Mouse (Mus musculus): ENCODE results near the gene C130073F10Rik. TPM values are rescaled to one million over a fixed set of nuclear protein-coding genes. Genes with fewer than 3 reads are reported as not detected.

Gene C130073F10Rik
- not detected for total RNA-seq (2023)

DNA sequence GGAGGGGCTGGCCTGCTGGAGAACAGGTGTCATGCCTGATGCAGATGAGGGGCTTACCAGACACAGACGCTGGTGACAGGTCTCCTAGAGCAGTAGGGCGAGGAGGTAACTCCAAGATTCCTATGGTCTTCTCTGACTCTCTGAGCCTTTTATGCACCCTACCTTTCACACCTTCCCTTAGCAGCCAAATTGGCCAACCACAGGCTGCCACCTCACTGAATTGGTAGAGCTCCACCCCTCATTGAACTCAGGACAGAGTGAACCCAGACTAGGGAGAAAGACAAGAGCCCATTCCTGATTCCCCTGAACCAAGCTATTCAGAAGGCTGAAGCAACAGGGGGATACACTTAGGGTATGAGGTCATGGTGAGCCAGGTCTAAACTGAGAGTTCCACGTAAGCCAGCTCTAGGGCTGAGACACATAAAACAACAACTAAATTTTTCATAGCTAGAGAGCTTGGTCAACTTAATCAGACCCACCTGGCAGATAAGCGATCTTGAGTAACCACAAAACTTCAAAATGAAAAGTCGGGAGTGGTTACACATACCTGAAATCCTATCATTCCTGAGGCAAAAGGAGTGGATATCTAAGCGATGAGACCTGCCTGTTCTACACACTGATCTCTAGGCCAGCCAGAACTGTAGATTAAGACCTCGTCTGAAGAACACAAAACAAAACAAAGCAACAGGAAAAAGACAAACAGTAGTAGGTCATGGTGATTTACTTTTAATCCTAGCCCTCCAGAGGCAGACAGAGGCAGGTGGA is at the start of gene C130073F10Rik:
C130073F10Rik (minus strand) TSS at position 134 of the 765 bp plus-strand sequence.

DNA sequence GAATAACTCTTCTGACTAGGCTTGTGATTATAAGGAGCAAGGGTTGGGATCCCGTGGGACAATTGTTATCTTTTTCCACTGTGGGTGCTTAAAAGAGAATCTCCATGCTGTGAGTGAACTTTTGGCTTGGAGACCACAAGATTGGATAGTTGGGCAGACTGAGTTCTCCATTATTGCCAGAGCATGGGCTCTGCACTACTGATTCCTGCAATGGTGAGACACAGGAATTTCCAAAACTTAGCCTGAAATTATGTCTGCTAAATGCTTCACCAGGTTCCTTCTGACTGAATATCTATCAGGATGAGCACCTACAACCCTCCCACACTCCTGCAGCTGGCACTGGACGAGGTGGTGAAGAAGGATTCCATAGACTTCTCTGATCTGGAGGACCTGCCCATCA is 46.5 kb upstream of the C130073F10Rik start, which contains the start of gene Gm12794:
Gm12794 (plus strand) TSS at position 301 of the 400 bp plus-strand sequence.

DNA sequence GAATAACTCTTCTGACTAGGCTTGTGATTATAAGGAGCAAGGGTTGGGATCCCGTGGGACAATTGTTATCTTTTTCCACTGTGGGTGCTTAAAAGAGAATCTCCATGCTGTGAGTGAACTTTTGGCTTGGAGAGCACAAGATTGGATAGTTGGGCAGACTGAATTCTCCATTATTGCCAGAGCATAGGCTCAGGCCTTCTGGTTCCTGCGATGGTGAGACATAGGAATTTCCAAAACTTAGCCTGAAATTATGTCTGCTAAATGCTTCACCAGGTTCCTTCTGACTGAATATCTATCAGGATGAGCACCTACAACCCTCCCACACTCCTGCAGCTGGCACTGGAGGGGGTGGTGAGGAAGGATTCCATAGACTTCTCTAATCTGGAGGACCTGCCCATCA is 15.2 kb upstream of the C130073F10Rik start, which contains the start of gene Gm12800:
Gm12800 (plus strand) TSS at position 301 of the 400 bp plus-strand sequence.

DNA sequence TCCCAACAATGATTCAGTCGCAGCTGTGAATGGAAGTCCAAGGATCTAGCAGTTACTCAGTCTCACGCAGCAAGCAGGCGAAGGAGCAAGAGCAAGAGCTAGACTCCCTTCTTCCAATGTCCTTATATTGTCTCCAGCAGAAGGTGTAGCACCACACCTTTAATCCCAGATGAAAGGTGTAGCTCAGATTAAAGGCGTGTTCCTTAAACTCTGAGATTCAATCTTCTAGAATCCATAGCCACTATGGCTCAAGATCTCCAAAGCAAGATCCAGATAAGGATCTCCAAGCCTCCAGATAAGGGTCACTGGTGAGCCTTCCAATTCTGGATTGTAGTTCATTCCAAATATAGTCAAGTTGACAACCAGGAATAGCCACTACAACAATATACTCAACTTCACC is 49.7 kb downstream of the C130073F10Rik start, which contains the start of gene B020004J07Rik:
B020004J07Rik (minus strand) TSS at position 101 of the 400 bp plus-strand sequence.

Other genes with a start within 250 kb of the C130073F10Rik start
- gene Leprot, start 246.1 kb downstream of the C130073F10Rik start, total RNA-seq (2023) = 10 to 100 TPM; 47.5 to 55.4 TPM
- 1 to 10 TPM in 1 of 2 experiments, under 1 TPM in 1; 0.87 to 1.0 TPM for gene Lepr, start 176.4 kb downstream of the C130073F10Rik start, total RNA-seq (2023)
- not detected for gene B020004J07Rik, start 49.8 kb downstream of the C130073F10Rik start, total RNA-seq (2023)
- not detected for gene Gm12800, start 15.3 kb upstream of the C130073F10Rik start, total RNA-seq (2023)
- gene Gm12794, start 46.6 kb upstream of the C130073F10Rik start, total RNA-seq (2023) = not detected
- under 1 TPM in 1 of 2 experiments, not detected in 1; 0.68 TPM for gene Gm12790, start 87.3 kb upstream of the C130073F10Rik start, total RNA-seq (2023)
- not detected for gene Gm12789, start 92.8 kb upstream of the C130073F10Rik start, total RNA-seq (2023)
- gene Pde4b, start 193.8 kb upstream of the C130073F10Rik start, total RNA-seq (2023) = 10 to 100 TPM; 65.4 to 74.6 TPM